ENCODE assay signal across 27 mouse cellular contexts in the genomic region with DNA sequence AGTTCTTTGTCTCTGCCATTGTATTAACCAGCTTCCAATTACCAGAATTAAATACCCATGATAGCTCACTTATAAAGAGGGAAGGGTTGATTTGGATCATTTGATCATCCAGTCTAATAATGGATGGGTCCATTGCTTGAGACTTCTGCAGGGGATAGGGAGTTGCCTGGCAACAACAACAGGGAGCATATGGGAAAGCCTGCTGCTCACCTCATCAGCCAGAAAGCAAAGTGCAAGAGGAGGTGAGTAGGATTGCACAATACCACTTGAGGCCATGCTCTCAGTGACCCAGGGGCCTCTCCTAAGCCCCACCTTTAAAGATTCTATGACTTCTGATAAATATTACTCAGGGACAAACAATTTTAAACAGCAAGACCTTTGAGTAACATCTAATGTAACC.
A peak's percentile ranks its signal among the peaks of the same experiment; 100 is the strongest.
DNase-seq lines count a peak whose midpoint lies in the region; ATAC-seq and TF ChIP-seq lines count a peak whose summit lies in the region.
"Had no signal": no experiment of that assay in that cellular context is flagged by ENCODE, and none has a peak within 500 bp of the region (broad histone marks: within the 10 kb centered on the region; RNA-seq: fewer than 3 reads in every experiment).

No protein-coding gene starts in this region.

- ATAC-seq in forebrain, embryonic 13.5 days = peak; percentile 63; the same call in 1 of the 2 replicates
- no peak for ATAC-seq in forebrain, embryonic 14.5 days
- peak; percentile 56; the same call in 1 of the 2 replicates for ATAC-seq in intestine, embryonic 15.5 days
- no peak for ATAC-seq in intestine, postnatal 0 days
- ATAC-seq in midbrain, postnatal 0 days (ENCODE audit: low FRiP score) = no peak
- no peak for ATAC-seq in midbrain, embryonic 14.5 days (ENCODE audit: low FRiP score, low TSS enrichment)
- ATAC-seq: forebrain, postnatal 0 days had no signal

- no peak overlapping the region for H3K27ac ChIP-seq in forebrain, embryonic 13.5 days
- H3K27ac ChIP-seq in forebrain, embryonic 14.5 days (ENCODE audit: low read depth, low read length) = no peak overlapping the region
- no peak overlapping the region for H3K27ac ChIP-seq in intestine, embryonic 15.5 days
- H3K27ac ChIP-seq in intestine, postnatal 0 days (ENCODE audit: low read depth, low read length) = no peak overlapping the region
- H3K27ac ChIP-seq in midbrain, postnatal 0 days (ENCODE audit: low read depth, low read length) = no peak overlapping the region
- no peak overlapping the region for H3K27ac ChIP-seq in midbrain, embryonic 14.5 days (replicated peaks; ENCODE audit: low read depth, low read length)
- H3K27ac ChIP-seq: heart, embryonic 10.5 days; heart, embryonic 15.5 days; kidney, postnatal 0 days; liver, embryonic 14.5 days; lung, embryonic 15.5 days had no signal

- no peak for DNase-seq in forebrain, embryonic 14.5 days (ENCODE audit: low spot score)
- DNase-seq in midbrain, postnatal 0 days (ENCODE audit: low spot score) = peak; percentile 10
- DNase-seq in midbrain, embryonic 14.5 days = no peak
- peak; percentile 6 for DNase-seq in lung, postnatal 25 days (ENCODE audit: low spot score)
- DNase-seq in left cerebral cortex, adult 9 months (ENCODE audit: low spot score in 2 of 2) = no peak
- DNase-seq: adrenal gland, postnatal 14 days; cerebellum, adult 11-12 months; cerebellum, adult 9-11 months; forebrain, postnatal 0 days; gastrocnemius, postnatal 10 days; heart, adult 11 months; kidney, adult 2 months; kidney, postnatal 4 days; left cerebral cortex, postnatal 4 days; retina, postnatal 1 day; right cerebral cortex, postnatal 14 days; thymus, postnatal 4 days had no signal

- TF ChIP-seq CTCF in intestine, postnatal 0 days (IDR thresholded peaks at IDR 0.05; ENCODE audit: low read depth) = no peak
- no peak for TF ChIP-seq CTCF in midbrain, postnatal 0 days (IDR thresholded peaks at IDR 0.05)

- H3K9ac ChIP-seq in forebrain, embryonic 13.5 days = no peak overlapping the region
- H3K9ac ChIP-seq in forebrain, embryonic 14.5 days (ENCODE audit: low read length) = no peak overlapping the region
- H3K9ac ChIP-seq in intestine, embryonic 15.5 days = no peak overlapping the region
- no peak overlapping the region for H3K9ac ChIP-seq in intestine, postnatal 0 days (ENCODE audit: low read depth, low read length)
- H3K9ac ChIP-seq in midbrain, postnatal 0 days (replicated peaks; ENCODE audit: low read length, poor library complexity, severe bottlenecking) = no peak overlapping the region
- no peak overlapping the region for H3K9ac ChIP-seq in midbrain, embryonic 14.5 days (replicated peaks; ENCODE audit: low read length)
- H3K9ac ChIP-seq: forebrain, postnatal 0 days; heart, embryonic 15.5 days; liver, embryonic 14.5 days; lung, embryonic 15.5 days had no signal

- no peak overlapping the region for H3K4me3 ChIP-seq in forebrain, embryonic 13.5 days
- H3K4me3 ChIP-seq in forebrain, embryonic 14.5 days (ENCODE audit: low read depth, low read length) = no peak overlapping the region
- no peak overlapping the region for H3K4me3 ChIP-seq in intestine, embryonic 15.5 days (replicated peaks)
- H3K4me3 ChIP-seq in intestine, postnatal 0 days (ENCODE audit: low read depth, low read length) = no peak overlapping the region
- H3K4me3 ChIP-seq in midbrain, postnatal 0 days (ENCODE audit: low read depth, low read length) = no peak overlapping the region
- no peak overlapping the region for H3K4me3 ChIP-seq in midbrain, embryonic 14.5 days (replicated peaks; ENCODE audit: low read depth, low read length)
- H3K4me3 ChIP-seq: erythroblast, embryonic 14.5 days; heart, embryonic 10.5 days; heart, embryonic 15.5 days; lung, embryonic 15.5 days had no signal

- 0 out of 2 replicates have a peak, but pooled peaks cover 5% of the 10 kb centered on the region for H3K4me1 ChIP-seq in forebrain, embryonic 13.5 days
- H3K4me1 ChIP-seq in forebrain, embryonic 14.5 days (ENCODE audit: control insufficient read depth, insufficient read depth, low read length) = no peaks in the 10 kb centered on the region
- no peaks in the 10 kb centered on the region for H3K4me1 ChIP-seq in intestine, embryonic 15.5 days (replicated peaks)
- H3K4me1 ChIP-seq in intestine, postnatal 0 days (replicated peaks; ENCODE audit: control insufficient read depth, insufficient read depth, low read length) = no peaks in the 10 kb centered on the region
- no peaks in the 10 kb centered on the region for H3K4me1 ChIP-seq in midbrain, postnatal 0 days (ENCODE audit: insufficient read depth, low read length)
- H3K4me1 ChIP-seq in midbrain, embryonic 14.5 days (ENCODE audit: control insufficient read depth, insufficient read depth, low read length) = peaks cover 10% of the 10 kb centered on the region; the same call in 1 of the 2 replicates
- H3K4me1 ChIP-seq: heart, embryonic 10.5 days; heart, embryonic 15.5 days; lung, embryonic 15.5 days had no signal

- no peaks in the 10 kb centered on the region for H3K27me3 ChIP-seq in forebrain, embryonic 13.5 days
- no peaks in the 10 kb centered on the region for H3K27me3 ChIP-seq in forebrain, embryonic 14.5 days (replicated peaks; ENCODE audit: control insufficient read depth, insufficient read depth, low read length)
- H3K27me3 ChIP-seq in intestine, embryonic 15.5 days (replicated peaks) = no peaks in the 10 kb centered on the region
- no peaks in the 10 kb centered on the region for H3K27me3 ChIP-seq in intestine, postnatal 0 days (replicated peaks; ENCODE audit: control insufficient read depth, insufficient read depth, low read length)
- no peaks in the 10 kb centered on the region for H3K27me3 ChIP-seq in midbrain, postnatal 0 days (ENCODE audit: insufficient read depth, low read length)
- H3K27me3 ChIP-seq in midbrain, embryonic 14.5 days (ENCODE audit: control insufficient read depth, insufficient read depth, low read length) = no peaks in the 10 kb centered on the region
- H3K27me3 ChIP-seq: heart, embryonic 15.5 days; lung, embryonic 15.5 days had no signal

- H3K36me3 ChIP-seq in forebrain, embryonic 13.5 days (ENCODE audit: poor library complexity, severe bottlenecking) = no peaks in the 10 kb centered on the region
- no peaks in the 10 kb centered on the region for H3K36me3 ChIP-seq in forebrain, embryonic 14.5 days (ENCODE audit: control insufficient read depth, insufficient read depth, low read length)
- no peaks in the 10 kb centered on the region for H3K36me3 ChIP-seq in intestine, embryonic 15.5 days
- H3K36me3 ChIP-seq in intestine, postnatal 0 days (ENCODE audit: control insufficient read depth, insufficient read depth) = no peaks in the 10 kb centered on the region
- no peaks in the 10 kb centered on the region for H3K36me3 ChIP-seq in midbrain, postnatal 0 days (ENCODE audit: insufficient read depth, low read length)
- H3K36me3 ChIP-seq in midbrain, embryonic 14.5 days (ENCODE audit: control insufficient read depth, insufficient read depth, low read length) = no peaks in the 10 kb centered on the region
- H3K36me3 ChIP-seq: heart, embryonic 10.5 days; heart, embryonic 15.5 days; lung, embryonic 15.5 days had no signal

- H3K9me3 ChIP-seq in forebrain, embryonic 13.5 days (replicated peaks) = no peaks in the 10 kb centered on the region
- H3K9me3 ChIP-seq in forebrain, embryonic 14.5 days (replicated peaks; ENCODE audit: control insufficient read depth, low read length) = no peaks in the 10 kb centered on the region
- no peaks in the 10 kb centered on the region for H3K9me3 ChIP-seq in intestine, embryonic 15.5 days
- H3K9me3 ChIP-seq in intestine, postnatal 0 days (ENCODE audit: control insufficient read depth) = no peaks in the 10 kb centered on the region
- H3K9me3 ChIP-seq in midbrain, postnatal 0 days (ENCODE audit: low read length) = no peaks in the 10 kb centered on the region
- no peaks in the 10 kb centered on the region for H3K9me3 ChIP-seq in midbrain, embryonic 14.5 days (ENCODE audit: control insufficient read depth, low read length)
- H3K9me3 ChIP-seq: heart, embryonic 10.5 days; heart, embryonic 15.5 days; lung, embryonic 15.5 days had no signal

- no peak overlapping the region for H3K4me2 ChIP-seq in forebrain, embryonic 13.5 days
- H3K4me2 ChIP-seq in forebrain, embryonic 14.5 days (ENCODE audit: low read length) = no peak overlapping the region
- H3K4me2 ChIP-seq in intestine, embryonic 15.5 days (replicated peaks) = no peak overlapping the region
- H3K4me2 ChIP-seq in intestine, postnatal 0 days (replicated peaks; ENCODE audit: low read depth) = no peak overlapping the region
- H3K4me2 ChIP-seq in midbrain, postnatal 0 days (ENCODE audit: low read depth, low read length, poor library complexity, severe bottlenecking) = no peak overlapping the region
- H3K4me2 ChIP-seq in midbrain, embryonic 14.5 days (ENCODE audit: low read length) = no peak overlapping the region
- H3K4me2 ChIP-seq: heart, embryonic 15.5 days; lung, embryonic 15.5 days; midbrain, embryonic 11.5 days had no signal

Comparison
In these comparisons a context has a peak if more than half of its experiments do, and no peak if none do; other contexts are left out.
1. ATAC-seq: peak in forebrain, embryonic 13.5 days (single experiment) and intestine, embryonic 15.5 days (single experiment); none in forebrain, embryonic 14.5 days (single experiment), intestine, postnatal 0 days (single experiment), midbrain, postnatal 0 days (single experiment) and midbrain, embryonic 14.5 days (single experiment).
2. DNase-seq: peak in midbrain, postnatal 0 days (single experiment) and lung, postnatal 25 days (single experiment); none in forebrain, embryonic 14.5 days (single experiment), midbrain, embryonic 14.5 days (single experiment) and left cerebral cortex, adult 9 months (0 of 2).